Mouse (Mus musculus) forebrain, postnatal 0 days (tissue): ENCODE results near the gene Cmtm2a. TPM values are rescaled to one million over a fixed set of nuclear protein-coding genes. Genes with fewer than 3 reads are reported as not detected.
"Not testable (repeated sequence)": the region's sequence is repeated elsewhere in the genome, so short reads cannot be mapped to it uniquely, and the experiment has no call there.

ENCODE experiments used
- ATAC-seq: fragments of 200-750 bp; cut with Nextera tagmentation; 2 replicates; pipeline ENCODE4 v1.8.0; 2017; ENCODE audit warnings: mild to moderate bottlenecking, moderate library complexity
- DNase-seq: peaks from one replicate; pipeline ENCODE4 v3.0.0-alpha.2; 2015
- H3K27ac ChIP-seq: fragments of 300-500 bp; sonication (generic); 2 replicates; pipeline ENCODE4 v1.5.1; 2014; ENCODE audit warnings: low read depth, mild to moderate bottlenecking, antibody characterized with exemption, low read length, moderate library complexity, mixed read lengths
- H3K27me3 ChIP-seq: fragments of 300-500 bp; sonication (generic); 2 replicates; pipeline ENCODE4 v1.6.1; 2014; ENCODE audit warnings: mild to moderate bottlenecking, low read length, mixed read lengths; ENCODE audit not compliant: insufficient read depth
- H3K36me3 ChIP-seq: fragments of 300-500 bp; sonication (generic); 2 replicates; pipeline ENCODE4 v1.6.1; 2014; ENCODE audit warnings: mild to moderate bottlenecking, moderate library complexity; ENCODE audit not compliant: insufficient read depth
- H3K4me1 ChIP-seq: fragments of 300-500 bp; sonication (generic); 2 replicates; pipeline ENCODE4 v1.6.1; 2014; ENCODE audit warnings: antibody characterized with exemption; ENCODE audit not compliant: insufficient read depth
- H3K4me2 ChIP-seq: fragments of 300-500 bp; sonication (generic); 2 replicates; pipeline ENCODE4 v1.6.1; 2014; ENCODE audit warnings: low read depth, mild to moderate bottlenecking, moderate library complexity
- H3K4me3 ChIP-seq: fragments of 300-500 bp; sonication (generic); 2 replicates; pipeline ENCODE4 v1.5.1; 2014; ENCODE audit warnings: low read depth, low read length, mixed read lengths
- H3K9ac ChIP-seq: fragments of 300-500 bp; sonication (generic); 2 replicates; pipeline ENCODE4 v1.6.1; 2014; ENCODE audit warnings: mild to moderate bottlenecking
- H3K9me3 ChIP-seq: fragments of 300-500 bp; sonication (generic); 2 replicates; pipeline ENCODE4 v1.6.1; 2016; ENCODE audit warnings: low read length
- CTCF ChIP-seq: sonication (generic); IDR thresholded peaks from 2 replicates; pipeline ENCODE4 v1.5.1; 2016; ENCODE audit warnings: antibody characterized with exemption, control low read depth, low read depth
- WGBS: fragments of 180-500 bp; shearing (Covaris S2); extraction: QIAGEN DNeasy Blood & Tissue Kit; methylation state at CpG from one replicate; pipeline ENCODE4 v1.1.7; 2014; 5-methylcytosine and 5-hydroxymethylcytosine counted together
- polyA plus RNA-seq: library from polyadenylated mRNA; unstranded; fragments of >200 nt; fragmentation: Nextera tagmentation; extraction: Ambion mirVana; gene quantifications from 2 replicates; pipeline ENCODE4 v1.2.1, GENCODE M21; 2015
- total RNA-seq: library from RNA; depleted of rRNA; stranded (reverse); fragments of >200 nt; gene quantifications from 2 replicates; pipeline ENCODE4 v1.2.3, GENCODE M21; 2014

The Cmtm2a gene
- total and polyA plus RNA-seq, 2 experiments from 2014 or later: 0.14 to 0.17 TPM

DNA sequence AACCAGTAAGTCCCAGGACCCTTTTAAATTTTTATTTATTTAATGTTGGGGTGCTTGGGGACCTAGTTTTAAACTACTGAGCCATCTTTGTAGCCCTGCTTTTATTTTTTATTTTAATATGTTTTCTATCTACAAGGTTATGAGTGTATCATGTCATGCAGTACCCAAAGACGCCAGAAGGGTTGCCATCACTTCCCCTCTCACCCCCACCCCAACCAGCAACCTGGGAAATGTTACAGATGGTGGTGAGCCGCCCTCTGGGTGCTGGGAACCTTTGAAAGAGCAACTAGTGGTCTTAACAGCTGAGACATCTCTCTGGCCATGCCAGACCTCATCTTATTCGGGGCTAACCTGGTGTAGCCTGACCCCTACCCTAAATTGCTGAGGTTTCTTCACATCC lies 44.9 kb upstream of the Cmtm2a start:
- WGBS: 60% methylated on average over 3 of the region's 3 CpGs

DNA sequence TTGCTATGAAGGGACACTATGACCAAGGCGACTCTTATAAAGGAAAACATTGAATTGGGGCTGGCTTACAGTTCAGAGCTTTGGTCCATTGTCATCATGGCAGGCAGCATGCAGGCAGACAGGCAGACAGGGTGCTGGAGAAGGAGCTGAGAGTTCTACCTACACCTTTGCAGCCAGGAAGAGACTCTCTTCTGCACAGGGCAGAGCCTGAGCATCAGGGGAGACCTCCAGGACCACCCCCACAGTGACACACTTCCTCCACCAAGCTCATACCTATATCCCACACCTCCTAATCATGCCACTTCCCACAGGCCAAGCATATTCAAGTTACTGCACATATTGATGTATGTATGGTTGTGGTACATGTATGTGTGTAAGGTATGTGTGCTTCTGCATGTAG lies 43.8 kb upstream of the Cmtm2a start:
- H3K9me3 ChIP-seq: no peaks in the 10 kb centered on the region
- no peak for TF ChIP-seq CTCF
- no peak overlapping the region for H3K27ac ChIP-seq
- H3K4me1 ChIP-seq: no peaks in the 10 kb centered on the region
- 76% methylated on average over 1 of the region's 1 CpGs for WGBS
- no peak overlapping the region for H3K9ac ChIP-seq
- no peak for DNase-seq
- H3K4me3 ChIP-seq: no peak overlapping the region
- no peak overlapping the region for H3K4me2 ChIP-seq
- no peaks in the 10 kb centered on the region for H3K27me3 ChIP-seq
- no peak for ATAC-seq
- H3K36me3 ChIP-seq: no peaks in the 10 kb centered on the region

More for the DNA sequence above, 44.9 kb upstream of the Cmtm2a start:
- Histone ChIP-seq H3K27ac (no peak overlapping the region), H3K27me3 (no peaks in the 10 kb centered on the region), H3K9me3 (no peaks in the 10 kb centered on the region), H3K4me2 (no peak overlapping the region), H3K9ac (no peak overlapping the region), H3K4me1 (no peaks in the 10 kb centered on the region), H3K36me3 (no peaks in the 10 kb centered on the region), H3K4me3 (no peak overlapping the region)
- ATAC-seq (no peak), DNase-seq (no peak)
- TF ChIP-seq CTCF: no peak

DNA sequence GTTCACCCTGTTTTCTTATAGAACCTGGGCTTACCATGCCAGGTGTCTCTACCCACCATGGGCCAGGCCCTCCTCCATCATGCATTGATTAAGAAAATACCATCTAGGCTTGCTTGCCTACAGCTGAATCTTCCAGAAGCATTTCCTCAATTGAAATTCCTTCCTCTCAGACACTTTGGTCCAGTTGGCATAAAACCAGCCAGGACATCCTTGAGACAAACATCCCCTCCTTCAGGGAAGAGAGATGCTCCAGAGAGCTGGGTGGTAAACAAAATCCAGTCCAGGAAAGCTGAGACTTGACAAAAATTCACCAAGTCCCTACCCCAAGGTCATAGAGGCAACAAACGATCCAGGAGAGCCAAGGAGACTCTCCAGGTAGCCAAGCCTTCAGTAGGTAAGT lies 41.2 kb upstream of the Cmtm2a start:
- H3K36me3 ChIP-seq: no peaks in the 10 kb centered on the region
- TF ChIP-seq CTCF: no peak
- H3K4me3 ChIP-seq: no peak overlapping the region
- no peak overlapping the region for H3K4me2 ChIP-seq
- no peak overlapping the region for H3K27ac ChIP-seq
- ATAC-seq (no peak), DNase-seq (no peak)
- no peaks in the 10 kb centered on the region for H3K27me3 ChIP-seq
- H3K9me3 ChIP-seq: no peaks in the 10 kb centered on the region
- H3K4me1 ChIP-seq: no peaks in the 10 kb centered on the region
- no peak overlapping the region for H3K9ac ChIP-seq
- WGBS: 90% methylated on average over 1 of the region's 1 CpGs

DNA sequence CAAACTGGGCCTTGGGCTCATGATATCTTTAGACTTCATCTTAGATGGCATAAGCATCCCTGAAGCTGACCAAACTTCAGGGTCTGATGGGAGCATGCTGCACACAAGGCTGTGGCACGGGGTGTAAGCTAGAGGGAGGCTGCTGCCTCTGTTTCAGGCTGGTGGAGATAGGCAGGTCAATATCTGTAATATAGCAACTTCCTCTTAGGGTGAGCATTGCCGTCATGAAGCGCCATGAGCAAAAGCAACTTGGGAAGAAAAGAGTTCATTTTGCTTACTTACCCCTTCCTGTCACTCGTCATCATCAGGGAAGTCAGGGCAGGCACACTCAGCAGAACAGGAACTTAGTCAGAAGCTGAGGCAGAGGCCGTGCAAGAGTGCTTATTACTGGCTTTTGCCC lies 40.8 kb upstream of the Cmtm2a start:
- no peak for TF ChIP-seq CTCF
- DNase-seq: no peak
- Histone ChIP-seq H3K4me3 (no peak overlapping the region), H3K4me1 (no peaks in the 10 kb centered on the region), H3K9ac (no peak overlapping the region), H3K4me2 (no peak overlapping the region), H3K27ac (no peak overlapping the region), H3K36me3 (no peaks in the 10 kb centered on the region), H3K27me3 (no peaks in the 10 kb centered on the region), H3K9me3 (no peaks in the 10 kb centered on the region)
- no peak for ATAC-seq
- WGBS: 75% methylated on average over 5 of the region's 5 CpGs

DNA sequence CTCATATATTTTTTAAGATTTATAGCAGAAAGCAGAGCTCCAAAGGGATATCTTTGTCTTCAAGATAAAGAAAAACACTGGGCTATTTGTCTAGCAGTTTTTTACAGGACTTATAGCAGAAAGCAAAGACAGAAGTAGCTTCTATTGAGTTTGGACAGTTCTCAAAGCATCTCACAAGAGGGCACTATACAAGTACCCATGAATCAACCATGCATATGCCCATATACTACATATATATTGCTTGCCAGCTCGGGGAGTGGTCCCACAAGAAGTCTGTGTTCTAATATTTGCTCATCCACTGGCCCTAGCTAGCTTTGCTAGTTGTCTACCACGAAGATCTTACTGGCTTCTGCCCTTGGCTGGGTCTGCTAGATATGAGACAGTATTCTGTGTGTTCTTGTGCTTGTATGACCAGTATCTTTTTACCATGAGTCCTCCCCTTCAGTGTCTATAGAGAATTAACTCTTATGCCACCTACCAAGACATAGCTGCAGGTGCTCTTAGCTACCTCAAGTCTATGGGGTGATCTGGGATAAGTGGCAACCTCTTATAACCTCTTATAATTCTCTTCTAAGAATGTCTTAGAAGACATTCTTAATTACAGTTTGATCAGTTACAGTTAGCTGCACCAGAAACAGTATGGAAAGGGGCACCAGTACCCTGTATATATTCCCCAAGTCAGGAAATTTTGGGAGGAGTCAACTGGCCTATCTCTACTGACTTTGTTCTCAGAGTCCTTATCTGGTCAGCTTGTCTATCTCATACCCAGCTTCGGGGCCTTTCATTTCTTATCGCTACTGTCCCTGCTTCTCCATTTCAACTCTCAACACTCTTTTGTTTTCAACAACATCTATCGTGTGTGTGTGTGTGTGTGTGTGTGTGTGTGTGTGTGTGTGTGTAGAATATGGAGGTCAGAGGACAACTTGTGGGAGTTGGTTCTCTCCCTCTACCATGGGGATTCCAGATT lies 40.0 kb upstream of the Cmtm2a start:
- Histone ChIP-seq H3K4me3 (no peak overlapping the region), H3K4me1 (no peaks in the 10 kb centered on the region), H3K4me2 (no peak overlapping the region), H3K27ac (no peak overlapping the region), H3K27me3 (no peaks in the 10 kb centered on the region), H3K36me3 (no peaks in the 10 kb centered on the region), H3K9ac (no peak overlapping the region), H3K9me3 (no peaks in the 10 kb centered on the region)
- 82% methylated on average over 5 of the region's 5 CpGs for WGBS
- TF ChIP-seq CTCF: no peak
- ATAC-seq (no peak), DNase-seq (no peak)

DNA sequence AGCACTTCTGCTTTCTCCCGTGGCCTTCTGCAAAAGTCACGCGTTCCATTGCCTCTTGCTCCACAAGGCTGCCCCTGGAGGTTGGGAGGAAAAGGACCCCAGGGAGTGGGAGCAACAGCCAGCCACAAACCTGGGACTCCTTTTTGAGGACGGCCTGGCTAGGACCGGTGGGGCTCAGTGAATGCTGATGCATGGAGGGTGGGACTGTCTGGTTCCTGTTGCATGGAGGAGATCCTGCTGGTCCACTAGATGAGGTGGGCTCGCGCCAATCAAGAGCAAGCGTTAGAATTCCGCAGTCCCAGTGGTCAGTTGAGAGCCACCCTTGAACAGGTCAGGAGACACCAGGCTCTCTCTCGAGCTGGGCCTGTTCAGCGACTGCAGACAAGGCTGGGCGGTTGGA lies 28.9 kb upstream of the Cmtm2a start, which contains the start of gene Cmtm2b:
TSS of gene Cmtm2b (plus strand) at position 301 of the 400 bp plus-strand sequence.
- WGBS: 87% methylated on average over 12 of the region's 12 CpGs
- not testable (repeated sequence) for H3K4me3 ChIP-seq, ATAC-seq, H3K4me2 ChIP-seq, H3K36me3 ChIP-seq, H3K27ac ChIP-seq, H3K9me3 ChIP-seq, H3K9ac ChIP-seq, DNase-seq, H3K27me3 ChIP-seq, H3K4me1 ChIP-seq

DNA sequence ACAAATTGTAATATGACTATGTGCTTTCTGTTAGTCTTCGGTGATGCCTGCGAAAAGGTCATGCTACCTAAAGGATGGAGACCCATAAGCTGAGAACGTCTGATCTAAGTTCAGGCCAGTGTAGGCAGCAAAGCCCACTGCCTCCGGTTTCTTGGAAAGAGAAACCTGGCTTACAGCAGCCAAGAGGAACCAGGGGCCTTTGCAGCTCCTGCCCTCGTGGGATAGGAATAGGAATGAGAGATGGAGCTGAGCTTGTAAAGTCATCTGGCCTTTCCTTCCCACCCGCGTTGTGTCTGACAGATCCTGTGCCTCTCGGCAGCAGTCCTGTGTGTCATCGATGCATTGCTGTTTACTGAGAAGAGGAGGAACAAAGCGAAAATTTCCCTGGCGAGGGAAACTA lies 28.3 kb upstream of the Cmtm2a start, which contains the start of gene Gm11020:
TSS of gene Gm11020 (plus strand) at position 301 of the 400 bp plus-strand sequence.
- DNase-seq, ATAC-seq, H3K4me2 ChIP-seq, H3K4me3 ChIP-seq, H3K9ac ChIP-seq, H3K9me3 ChIP-seq, H3K27me3 ChIP-seq, H3K36me3 ChIP-seq, H3K4me1 ChIP-seq, H3K27ac ChIP-seq: not testable (repeated sequence)
- WGBS: 86% methylated on average over 8 of the region's 11 CpGs
